Mouse (Mus musculus): ENCODE results near the gene Gna12.

Gene Gna12

DNA sequence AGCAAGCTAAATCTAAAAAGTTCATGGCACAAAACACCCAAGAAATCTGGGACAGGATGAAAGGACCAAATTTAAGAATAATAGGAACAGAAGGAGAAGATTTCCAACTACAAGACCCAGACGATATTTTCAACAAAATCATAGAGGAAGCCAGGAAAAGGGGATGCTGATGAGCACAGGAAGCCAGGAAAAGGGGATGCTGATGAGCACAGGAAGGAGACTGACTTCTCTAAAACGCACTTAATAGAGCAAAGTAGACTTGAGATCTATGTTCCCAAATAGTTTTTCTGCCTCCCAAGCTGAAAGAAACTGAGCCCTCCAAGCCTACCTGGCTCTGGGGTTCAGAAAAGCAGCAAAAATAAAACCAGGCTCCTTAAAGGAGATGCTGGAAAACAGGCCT is 2.8 kb downstream of the Gna12 start:
- no peak for DNase-seq (ENCODE audit: low read depth, low spot score)

- peak; percentile 14 for DNase-seq (ENCODE audit: low read depth, low spot score)
Observed at GRCm38 (mm10) chr5:140826796-140827195, 3.4 kb downstream of the Gna12 start.

DNA sequence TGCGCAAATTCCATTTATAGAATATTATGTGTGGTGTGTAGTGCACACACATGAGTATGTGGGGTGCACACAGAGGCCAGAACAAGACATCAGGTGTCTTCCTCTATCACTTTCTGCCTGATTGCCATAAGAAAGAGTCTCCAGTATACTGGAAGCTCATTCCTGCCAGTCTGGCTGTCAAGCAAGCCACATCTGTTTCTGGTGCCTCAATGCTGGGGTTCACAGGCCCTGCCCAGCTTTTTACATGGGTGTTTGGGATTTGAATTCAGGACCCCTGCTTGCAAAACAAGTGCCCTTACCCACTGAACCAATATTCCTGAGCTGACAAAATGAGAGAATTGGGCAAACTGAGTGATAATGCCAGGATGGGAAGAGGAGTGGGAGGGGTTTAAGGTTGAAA is 4.1 kb downstream of the Gna12 start:
- no peak for DNase-seq (ENCODE audit: low read depth, low spot score)

DNA sequence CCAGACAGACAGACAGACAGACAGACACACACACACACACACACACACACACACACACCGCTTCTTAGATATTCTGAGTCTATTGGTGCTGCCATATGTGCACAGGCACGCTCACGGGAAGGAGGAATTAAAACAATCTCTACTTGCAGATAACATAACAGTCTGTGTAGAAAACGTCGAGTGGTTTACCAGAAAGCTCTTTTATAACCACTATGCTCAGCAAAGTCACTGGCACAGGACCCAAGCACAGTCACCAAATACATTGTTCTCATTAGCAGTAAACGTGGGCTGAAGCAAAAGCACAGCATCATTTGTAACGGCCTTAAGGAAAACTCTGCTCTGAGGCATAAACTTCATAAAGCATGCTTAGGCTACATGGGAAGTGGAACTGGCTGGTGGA is 6.1 kb downstream of the Gna12 start:
- no peak for DNase-seq (ENCODE audit: low read depth, low spot score)

GRCm38 (mm10) chr5:140823386-140823785 is 6.8 kb downstream of the Gna12 start:
- no peak for DNase-seq (ENCODE audit: low read depth, low spot score)

DNA sequence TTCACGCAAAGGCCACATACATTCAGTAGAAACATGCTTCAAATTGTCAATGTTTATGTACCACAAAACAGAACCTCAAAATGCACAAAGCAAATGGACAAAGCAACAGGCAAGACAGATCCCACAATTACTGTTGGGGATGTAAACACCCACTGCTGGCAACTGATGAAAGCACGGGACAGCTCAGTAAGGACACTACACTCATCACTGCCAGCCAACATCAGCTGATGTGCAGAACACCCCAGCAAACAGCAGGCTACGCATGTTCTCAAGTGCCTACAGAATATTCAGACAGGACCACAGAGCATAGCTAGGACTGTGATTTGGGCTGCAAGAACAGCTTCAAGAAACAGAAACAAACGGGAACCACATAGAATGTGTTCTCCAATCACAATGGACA is 8.3 kb downstream of the Gna12 start:
- no peak for DNase-seq (ENCODE audit: low read depth, low spot score)

DNA sequence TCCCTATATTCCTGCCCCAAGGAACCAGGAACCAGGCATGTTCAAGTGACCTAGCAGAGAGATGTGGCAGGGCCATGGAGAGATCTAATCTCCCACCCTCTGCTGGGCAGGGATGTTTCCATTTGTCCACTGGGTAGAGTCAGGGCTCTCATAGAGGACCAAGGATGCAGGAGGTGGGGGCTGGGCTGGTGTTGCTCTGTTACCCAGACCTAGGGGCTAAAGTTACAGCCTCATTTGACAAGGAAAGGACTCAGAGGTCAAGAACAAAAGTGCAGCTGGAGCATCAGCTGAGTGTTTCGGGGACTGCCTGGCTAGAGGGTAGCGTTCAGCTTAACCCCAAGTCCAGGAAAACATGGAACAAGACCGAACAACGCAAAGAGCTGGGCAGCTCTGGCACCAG is 9.7 kb downstream of the Gna12 start:
- DNase-seq (ENCODE audit: low read depth, low spot score) = no peak

- DNase-seq (ENCODE audit: low read depth, low spot score) = no peak
Observed at GRCm38 (mm10) chr5:140819594-140819993, 10.6 kb downstream of the Gna12 start.

DNA sequence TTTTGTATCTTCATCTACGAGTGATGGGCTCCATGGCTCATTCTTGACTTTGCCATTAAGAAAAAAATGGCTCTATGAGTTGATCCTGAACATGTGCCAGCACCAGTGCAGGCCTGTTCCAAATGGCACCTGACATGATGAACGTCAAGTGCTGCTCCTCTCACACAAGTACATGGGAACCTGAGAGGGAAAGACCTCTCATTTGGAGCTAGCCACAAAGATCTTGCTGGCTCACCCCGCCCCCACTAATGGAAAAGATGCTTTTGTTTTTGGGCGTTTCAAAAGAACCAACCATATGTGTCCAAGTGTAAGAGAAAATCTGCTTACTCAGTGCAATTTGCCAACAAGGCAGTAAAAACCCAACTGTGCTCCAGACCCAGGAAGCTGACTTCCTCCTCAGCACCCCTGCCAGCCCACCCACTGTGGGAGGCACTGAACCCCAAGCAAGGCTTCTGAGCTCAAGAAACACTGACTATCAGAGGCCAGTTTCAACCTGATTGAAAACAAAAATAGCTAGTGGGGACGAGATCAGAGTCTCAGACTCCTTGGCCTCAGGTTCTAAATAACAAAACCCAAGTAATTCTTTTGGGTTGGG is 11.7 kb downstream of the Gna12 start:
- DNase-seq (ENCODE audit: low read depth, low spot score) = no peak

GRCm38 (mm10) chr5:140816950-140817568 is 13.2 kb downstream of the Gna12 start:
- no peak for DNase-seq (ENCODE audit: low read depth, low spot score)

DNA sequence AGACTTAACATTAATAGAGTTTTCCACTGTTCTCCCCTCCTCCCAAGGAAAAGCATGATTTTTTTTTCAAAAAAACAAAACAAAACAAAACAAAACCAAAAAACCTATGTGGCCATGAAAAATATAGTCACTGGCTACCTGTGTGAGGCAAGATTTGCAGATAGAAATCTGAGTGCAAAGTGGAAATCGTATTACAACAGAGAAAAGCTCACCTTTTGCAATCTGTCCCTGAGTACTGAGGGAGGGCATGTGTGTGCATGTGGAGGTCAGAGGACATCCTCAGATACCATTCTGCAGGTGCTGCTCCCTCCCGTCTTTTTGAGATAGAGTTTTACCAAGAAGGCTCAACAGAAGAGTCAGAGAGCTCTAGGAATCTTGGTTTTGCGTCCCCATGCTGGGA is 14.2 kb downstream of the Gna12 start:
- DNase-seq (ENCODE audit: low read depth, low spot score) = no peak

DNA sequence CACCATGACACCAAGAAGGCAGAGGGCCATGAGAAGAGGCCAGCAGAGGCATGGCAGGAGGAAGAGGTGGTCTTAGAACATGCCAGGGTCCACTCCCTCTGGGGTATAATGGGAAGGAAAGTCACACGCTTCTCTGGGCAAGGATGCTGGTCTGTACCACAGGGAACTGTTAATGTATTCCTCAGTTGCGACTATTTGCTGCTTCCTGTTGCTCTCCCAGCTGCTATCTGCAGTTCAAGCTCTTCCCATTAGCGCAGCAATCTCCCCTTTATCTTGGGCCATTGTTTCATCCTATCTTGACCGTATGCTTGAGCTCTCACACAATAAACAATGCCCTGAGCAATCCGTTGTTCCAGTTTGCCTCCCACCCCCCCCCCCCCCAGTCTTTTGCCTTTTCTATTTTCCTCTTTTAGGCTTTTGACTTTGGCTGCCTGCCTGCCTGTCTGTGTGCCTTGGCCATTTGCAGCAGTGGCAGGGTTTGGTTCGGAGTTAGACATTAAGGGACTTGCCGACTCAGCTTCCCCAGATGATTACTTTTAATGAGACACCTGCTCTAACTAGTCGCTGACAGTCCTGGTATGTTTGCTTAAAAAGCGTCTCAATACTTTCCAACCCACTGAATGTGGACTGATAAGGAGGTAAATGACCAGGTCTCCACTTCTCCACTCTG is 15.0 kb downstream of the Gna12 start:
- no peak for DNase-seq (ENCODE audit: low read depth, low spot score)

DNA sequence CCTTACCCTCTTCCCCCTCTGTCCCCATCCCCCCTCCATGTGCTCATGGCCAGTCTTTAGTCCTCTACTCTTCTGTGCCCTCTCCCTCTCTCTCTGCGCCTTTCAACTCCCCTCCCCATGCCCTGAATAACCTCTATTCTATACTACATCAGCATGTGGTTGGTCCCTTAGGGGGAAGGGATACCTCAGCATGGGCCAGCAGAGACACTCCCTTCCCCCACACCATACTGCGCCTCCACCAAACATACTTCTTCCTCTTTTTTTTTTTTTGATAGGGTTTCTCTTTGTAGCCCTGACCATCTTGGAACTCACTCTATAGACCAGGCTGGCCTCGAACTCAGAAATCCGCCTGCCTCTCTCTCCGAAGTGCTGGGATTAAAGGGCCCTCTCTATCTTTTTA is 15.8 kb downstream of the Gna12 start:
- DNase-seq (ENCODE audit: low read depth, low spot score) = no peak

DNA sequence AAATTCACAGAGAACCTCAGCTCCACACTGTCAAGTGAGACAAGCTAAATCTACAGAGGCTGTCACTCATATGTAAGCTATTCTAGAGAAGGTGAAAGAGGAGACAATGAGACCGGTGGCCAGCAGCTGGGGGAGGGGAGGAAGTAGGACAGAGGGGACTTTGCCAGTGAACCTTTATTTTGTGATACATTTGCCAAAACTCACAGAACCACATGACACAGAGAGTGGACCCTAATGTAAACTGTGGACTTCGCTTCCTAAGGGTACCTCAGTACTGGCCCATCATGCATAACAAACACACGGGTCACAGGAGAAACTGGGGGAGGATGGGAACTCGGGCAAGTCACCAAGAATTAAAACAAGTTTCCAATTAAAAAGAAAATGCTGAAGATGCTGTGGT is 17.5 kb downstream of the Gna12 start:
- no peak for DNase-seq (ENCODE audit: low read depth, low spot score)

GRCm38 (mm10) chr5:140812063-140812462 is 18.2 kb downstream of the Gna12 start:
- no peak for DNase-seq (ENCODE audit: low read depth, low spot score)

DNA sequence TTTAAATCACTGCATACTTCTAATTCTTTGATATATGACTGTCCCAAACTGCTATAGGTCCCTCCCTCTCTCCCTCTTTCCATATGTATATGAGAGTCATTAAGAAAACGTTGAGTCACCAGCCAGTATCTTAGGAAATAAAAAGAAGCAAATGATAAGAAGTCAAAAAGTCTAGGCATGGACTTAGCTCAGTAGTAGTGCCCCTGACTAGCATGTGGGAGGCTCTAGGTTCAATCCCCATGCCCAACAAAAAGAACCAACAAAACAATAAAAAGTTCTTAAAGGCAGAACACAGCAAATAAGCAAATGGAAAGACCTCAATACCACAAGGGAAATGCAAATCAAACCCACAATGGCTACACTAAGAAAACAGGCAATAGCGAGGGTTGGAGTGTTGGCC is 18.8 kb downstream of the Gna12 start:
- no peak for DNase-seq (ENCODE audit: low read depth, low spot score)

DNA sequence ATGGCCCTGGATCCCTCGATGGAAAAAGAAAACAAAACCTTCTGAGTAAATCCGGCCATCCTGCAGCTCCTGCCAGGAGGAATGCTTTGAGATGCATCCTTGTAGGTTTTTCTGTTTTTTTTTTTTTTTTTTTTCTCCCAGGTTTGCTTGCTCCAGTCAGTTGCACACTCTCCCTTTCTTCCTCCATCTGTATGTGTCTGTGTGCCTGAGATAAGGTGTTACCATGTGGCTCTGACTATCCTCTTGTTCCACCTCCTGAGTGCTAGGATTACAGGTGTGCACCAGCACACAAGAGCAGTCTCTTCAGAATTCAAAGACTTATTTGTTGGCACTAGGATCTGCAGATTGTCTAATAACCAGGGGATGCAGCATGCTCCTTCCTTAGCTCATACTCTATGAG is 23.3 kb downstream of the Gna12 start:
- DNase-seq (ENCODE audit: low read depth, low spot score) = no peak

- no peak for DNase-seq (ENCODE audit: low read depth, low spot score)
Observed at GRCm38 (mm10) chr5:140806252-140806651, 24.0 kb downstream of the Gna12 start.

GRCm38 (mm10) chr5:140801782-140802181 is 28.4 kb downstream of the Gna12 start:
- no peak for DNase-seq (ENCODE audit: low read depth, low spot score)

- DNase-seq (ENCODE audit: low read depth, low spot score) = no peak
Observed at GRCm38 (mm10) chr5:140800288-140800923, 29.8 kb downstream of the Gna12 start.

GRCm38 (mm10) chr5:140799190-140799589 is 31.0 kb downstream of the Gna12 start:
- DNase-seq (ENCODE audit: low read depth, low spot score) = no peak

DNA sequence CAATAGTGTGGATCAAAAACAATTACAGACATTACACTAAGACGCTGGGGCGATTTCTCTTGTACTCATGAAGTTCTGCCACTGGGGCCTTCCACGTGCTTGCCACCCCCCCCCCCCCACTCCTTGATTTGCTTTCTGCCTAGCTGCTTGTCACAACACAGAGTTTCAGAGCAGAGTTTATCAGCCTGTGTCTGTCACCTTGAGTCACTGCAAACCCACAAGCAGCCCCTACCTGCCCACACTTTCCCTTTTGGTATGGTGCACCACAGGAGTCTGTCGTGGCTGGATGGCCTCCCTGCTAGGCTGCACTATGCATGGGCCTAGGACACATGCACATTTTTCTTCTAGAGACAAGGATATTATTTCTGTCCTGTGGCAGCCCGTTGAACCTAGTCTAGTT is 31.5 kb downstream of the Gna12 start:
- DNase-seq (ENCODE audit: low read depth, low spot score) = no peak

- no peak for DNase-seq (ENCODE audit: low read depth, low spot score)
Observed at GRCm38 (mm10) chr5:140798158-140798557, 32.1 kb downstream of the Gna12 start.
